Mouse (Mus musculus): ENCODE results near the gene Gm49340. TPM values are rescaled to one million over a fixed set of nuclear protein-coding genes. Genes with fewer than 3 reads are reported as not detected.

Gm49340 gene
- not detected for polyA plus RNA-seq (2014; fragmentation: Illumina TruSeq; extraction: RNeasy Lipid Tissue Mini Kit (QIAGEN cat#74804); ENCODE audit: low read depth, low replicate concordance)

DNA sequence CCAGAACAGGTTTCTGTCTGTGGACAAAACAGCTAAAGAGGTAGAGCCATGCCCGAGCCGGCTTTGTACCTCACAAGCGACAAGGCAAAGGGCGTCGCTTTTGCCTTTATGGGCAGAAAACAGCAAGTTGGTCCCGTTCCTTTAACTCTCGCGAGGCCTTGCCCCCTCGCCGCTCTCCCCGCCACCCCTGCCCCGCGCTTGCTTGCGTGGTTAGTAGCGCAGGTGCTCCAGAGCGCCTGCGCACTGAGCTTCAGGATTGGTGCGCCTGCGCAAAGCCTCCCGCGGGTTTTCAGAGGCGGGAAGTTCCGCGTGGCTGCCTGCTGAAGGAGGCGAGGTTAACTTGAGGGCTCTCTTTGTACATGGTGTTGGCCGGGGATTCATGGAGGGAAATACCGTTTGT is at the start of gene Gm49340, which contains the start of the genes Aspa and Spata22:
Gene Gm49340, plus strand, starts transcription at position 300 of the 400 bp plus-strand sequence.
Gene Aspa, minus strand, starts transcription at position 155 of the 400 bp plus-strand sequence.
Gene Spata22, plus strand, starts transcription at position 300 of the 400 bp plus-strand sequence.

DNA sequence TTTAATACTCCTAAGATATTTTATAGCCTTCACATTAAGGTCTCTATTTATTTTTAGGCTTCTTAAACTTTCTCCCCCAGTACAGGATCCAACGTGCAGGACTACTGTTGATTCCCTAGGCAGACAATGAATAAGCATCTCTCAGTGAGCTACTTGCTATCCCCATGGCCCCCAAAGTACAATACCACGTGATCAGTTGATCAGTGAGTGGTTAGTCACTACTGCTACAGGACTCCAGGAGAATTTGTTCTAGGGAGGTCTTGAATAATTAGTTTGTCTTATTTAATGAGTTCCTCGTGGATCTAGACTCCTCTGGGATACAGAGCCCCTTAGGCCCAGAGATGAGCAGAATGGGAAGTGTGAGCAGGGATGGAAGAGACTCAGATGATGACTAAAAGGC is 20.9 kb downstream of the Gm49340 start, which contains the start of gene Olfr20:
Gene Olfr20, plus strand, starts transcription at position 301 of the 400 bp plus-strand sequence.

DNA sequence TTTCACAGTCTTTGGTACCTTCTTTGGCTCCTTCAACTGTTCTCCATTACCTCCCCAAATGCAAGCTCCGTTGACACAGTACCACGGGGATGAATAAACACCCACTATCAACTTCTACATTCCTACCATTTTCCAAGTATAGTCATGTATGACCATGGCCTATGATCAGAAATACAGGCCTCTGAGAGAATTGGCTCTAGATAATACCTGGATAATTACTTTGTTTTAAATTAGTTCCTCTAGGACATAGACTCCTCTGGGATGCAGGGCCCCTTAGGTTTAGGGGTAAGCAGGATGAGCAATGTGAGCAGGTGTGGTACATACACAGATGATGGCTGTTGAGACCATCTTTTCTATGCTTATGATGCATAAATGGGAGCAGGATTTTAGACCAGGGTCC is 41.4 kb downstream of the Gm49340 start, which contains the start of gene Olfr376:
Gene Olfr376, plus strand, starts transcription at position 301 of the 400 bp plus-strand sequence.

DNA sequence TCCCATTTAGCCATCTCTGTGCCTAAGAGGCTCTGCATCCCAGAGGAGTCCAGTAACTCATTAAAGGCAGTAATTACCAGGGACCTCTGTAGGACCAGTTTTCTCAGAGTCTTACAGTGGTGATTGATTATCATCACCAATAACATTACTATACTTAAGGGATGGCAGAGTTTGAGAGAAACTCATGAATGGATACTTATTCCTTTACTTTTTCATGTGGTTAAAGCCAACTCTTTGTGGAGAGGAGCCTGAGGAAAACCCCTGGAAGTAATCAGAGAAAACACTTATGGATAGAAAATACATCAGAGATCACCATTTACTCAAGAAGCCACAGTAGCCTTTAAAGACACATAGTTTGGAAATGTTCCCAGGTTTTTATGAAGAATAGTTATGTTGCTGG is 70.0 kb downstream of the Gm49340 start, which contains the start of gene Olfr1:
Gene Olfr1, minus strand, starts transcription at position 101 of the 400 bp plus-strand sequence.

Other genes with a start within 250 kb of the Gm49340 start
- gene Itgae, start 239.2 kb upstream of the Gm49340 start, polyA plus RNA-seq (2014; fragmentation: Illumina TruSeq; extraction: RNeasy Lipid Tissue Mini Kit (QIAGEN cat#74804); ENCODE audit: low read depth, low replicate concordance) = 0.40 TPM
- 3.6 TPM for gene Haspin, start 191.4 kb upstream of the Gm49340 start, polyA plus RNA-seq (2014; fragmentation: Illumina TruSeq; extraction: RNeasy Lipid Tissue Mini Kit (QIAGEN cat#74804); ENCODE audit: low read depth, low replicate concordance)
- gene P2rx5, start 169.3 kb upstream of the Gm49340 start, polyA plus RNA-seq (2014; fragmentation: Illumina TruSeq; extraction: RNeasy Lipid Tissue Mini Kit (QIAGEN cat#74804); ENCODE audit: low read depth, low replicate concordance) = 4.8 TPM
- gene Emc6, start 152.7 kb upstream of the Gm49340 start, polyA plus RNA-seq (2014; fragmentation: Illumina TruSeq; extraction: RNeasy Lipid Tissue Mini Kit (QIAGEN cat#74804); ENCODE audit: low read depth, low replicate concordance) = 90.2 TPM
- gene Tax1bp3, start 152.7 kb upstream of the Gm49340 start, polyA plus RNA-seq (2014; fragmentation: Illumina TruSeq; extraction: RNeasy Lipid Tissue Mini Kit (QIAGEN cat#74804); ENCODE audit: low read depth, low replicate concordance) = 31.2 TPM
- gene Ctns, start 130.7 kb upstream of the Gm49340 start, polyA plus RNA-seq (2014; fragmentation: Illumina TruSeq; extraction: RNeasy Lipid Tissue Mini Kit (QIAGEN cat#74804); ENCODE audit: low read depth, low replicate concordance) = 20.8 TPM
- 7.5 TPM for gene Shpk, start 130.3 kb upstream of the Gm49340 start, polyA plus RNA-seq (2014; fragmentation: Illumina TruSeq; extraction: RNeasy Lipid Tissue Mini Kit (QIAGEN cat#74804); ENCODE audit: low read depth, low replicate concordance)
- gene Trpv1, start 95.4 kb upstream of the Gm49340 start, polyA plus RNA-seq (2014; fragmentation: Illumina TruSeq; extraction: RNeasy Lipid Tissue Mini Kit (QIAGEN cat#74804); ENCODE audit: low read depth, low replicate concordance) = not detected
- gene Trpv3, start 62.4 kb upstream of the Gm49340 start, polyA plus RNA-seq (2014; fragmentation: Illumina TruSeq; extraction: RNeasy Lipid Tissue Mini Kit (QIAGEN cat#74804); ENCODE audit: low read depth, low replicate concordance) = 0.20 TPM
- gene Aspa, start 145 bp upstream of the Gm49340 start, polyA plus RNA-seq (2014; fragmentation: Illumina TruSeq; extraction: RNeasy Lipid Tissue Mini Kit (QIAGEN cat#74804); ENCODE audit: low read depth, low replicate concordance) = 470 TPM
- gene Spata22, start within 50 bp of the Gm49340 start, polyA plus RNA-seq (2014; fragmentation: Illumina TruSeq; extraction: RNeasy Lipid Tissue Mini Kit (QIAGEN cat#74804); ENCODE audit: low read depth, low replicate concordance) = 0.85 TPM
- not detected for gene Olfr20, start 21.0 kb downstream of the Gm49340 start, polyA plus RNA-seq (2014; fragmentation: Illumina TruSeq; extraction: RNeasy Lipid Tissue Mini Kit (QIAGEN cat#74804); ENCODE audit: low read depth, low replicate concordance)
- not detected for gene Olfr376, start 41.5 kb downstream of the Gm49340 start, polyA plus RNA-seq (2014; fragmentation: Illumina TruSeq; extraction: RNeasy Lipid Tissue Mini Kit (QIAGEN cat#74804); ENCODE audit: low read depth, low replicate concordance)
- not detected for gene Olfr1, start 69.9 kb downstream of the Gm49340 start, polyA plus RNA-seq (2014; fragmentation: Illumina TruSeq; extraction: RNeasy Lipid Tissue Mini Kit (QIAGEN cat#74804); ENCODE audit: low read depth, low replicate concordance)
- gene Olfr378, start 98.7 kb downstream of the Gm49340 start, polyA plus RNA-seq (2014; fragmentation: Illumina TruSeq; extraction: RNeasy Lipid Tissue Mini Kit (QIAGEN cat#74804); ENCODE audit: low read depth, low replicate concordance) = not detected
- gene Olfr380, start 127.8 kb downstream of the Gm49340 start, polyA plus RNA-seq (2014; fragmentation: Illumina TruSeq; extraction: RNeasy Lipid Tissue Mini Kit (QIAGEN cat#74804); ENCODE audit: low read depth, low replicate concordance) = not detected
- gene Olfr381, start 161.9 kb downstream of the Gm49340 start, polyA plus RNA-seq (2014; fragmentation: Illumina TruSeq; extraction: RNeasy Lipid Tissue Mini Kit (QIAGEN cat#74804); ENCODE audit: low read depth, low replicate concordance) = not detected
- gene Olfr382, start 187.5 kb downstream of the Gm49340 start, polyA plus RNA-seq (2014; fragmentation: Illumina TruSeq; extraction: RNeasy Lipid Tissue Mini Kit (QIAGEN cat#74804); ENCODE audit: low read depth, low replicate concordance) = not detected

Data from kidney, adult 10 weeks (tissue).